Mouse (Mus musculus) R1 (cell line): Measurements from ENCODE around the gene Crisp4.

Experiments used
- DNase-seq: peaks from one replicate; pipeline ENCODE4 v3.0.0-alpha.2; 2018; ENCODE audit warnings: low read depth, low spot score

Crisp4 gene

DNA sequence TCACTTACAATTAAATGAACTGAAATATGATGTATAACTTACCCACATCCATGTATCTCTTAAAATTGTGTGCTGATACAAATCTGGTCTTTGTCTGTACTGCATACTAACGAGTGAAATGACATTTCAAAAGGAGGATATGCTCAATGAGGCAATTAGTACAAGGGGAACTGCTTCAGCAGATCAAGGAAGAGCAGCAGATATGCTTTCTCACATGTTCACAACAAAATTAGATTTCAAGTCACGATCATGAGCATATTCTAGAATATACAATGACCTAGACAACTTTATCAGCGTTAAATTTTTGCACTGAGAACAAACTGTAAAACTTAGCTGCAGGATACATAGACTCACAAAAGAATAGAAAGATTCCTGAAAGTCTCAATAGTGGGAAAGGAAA, at the start of gene Crisp4:
TSS of gene Crisp4 (minus strand) at position 101 of the 400 bp plus-strand sequence.
- DNase-seq, result no peak

GRCm38 (mm10) chr1:18191719-18192118, 46.0 kb upstream of the Crisp4 start:
- DNase-seq, result no peak

- no peak for DNase-seq
These were observed 45.3 kb upstream of the Crisp4 start for GRCm38 (mm10) chr1:18190714-18191712.

DNA sequence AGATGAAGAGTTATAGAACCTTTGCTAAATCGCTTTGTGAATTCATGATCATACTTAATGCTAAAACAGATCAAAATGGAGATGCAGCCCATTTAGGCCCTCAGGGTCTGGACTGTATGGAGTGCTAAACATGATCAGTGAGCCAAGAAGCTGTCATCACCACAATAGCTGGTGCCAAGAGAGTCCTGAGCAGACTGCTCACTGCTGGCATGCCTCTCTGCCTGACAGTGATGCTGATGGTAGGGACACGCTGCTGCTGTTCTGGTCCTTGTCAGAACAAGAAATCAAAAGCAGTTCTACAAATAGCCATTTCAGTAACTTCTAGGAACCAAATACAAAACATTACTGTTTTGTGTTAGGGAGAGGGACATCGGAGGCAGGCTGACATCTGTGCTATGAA, 35.5 kb upstream of the Crisp4 start:
- no peak for DNase-seq

DNA sequence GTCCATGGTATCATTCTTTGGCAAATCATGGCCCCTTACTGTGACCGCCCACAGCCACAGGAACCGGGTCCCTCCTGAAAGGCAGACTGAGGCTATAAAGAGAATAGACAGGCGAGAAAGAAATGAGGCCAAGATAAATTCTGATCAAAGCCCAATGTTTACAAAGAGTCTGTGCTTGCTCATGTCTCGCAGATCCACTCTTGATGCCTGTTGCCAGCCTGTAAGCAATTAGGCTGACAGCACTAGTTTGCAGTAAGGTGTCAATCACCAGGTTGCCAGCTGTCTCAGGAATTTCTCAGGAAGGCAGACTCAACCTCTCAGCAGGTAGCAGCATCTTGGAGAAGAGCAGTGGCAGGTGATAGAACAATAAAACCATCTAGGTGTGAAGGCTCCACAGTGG, 24.9 kb upstream of the Crisp4 start:
- DNase-seq, result peak; percentile 19

- no peak for DNase-seq
These were observed 22.6 kb upstream of the Crisp4 start for GRCm38 (mm10) chr1:18168261-18168660.

- no peak for DNase-seq
These were observed 13.4 kb upstream of the Crisp4 start for GRCm38 (mm10) chr1:18159082-18159481.

DNA sequence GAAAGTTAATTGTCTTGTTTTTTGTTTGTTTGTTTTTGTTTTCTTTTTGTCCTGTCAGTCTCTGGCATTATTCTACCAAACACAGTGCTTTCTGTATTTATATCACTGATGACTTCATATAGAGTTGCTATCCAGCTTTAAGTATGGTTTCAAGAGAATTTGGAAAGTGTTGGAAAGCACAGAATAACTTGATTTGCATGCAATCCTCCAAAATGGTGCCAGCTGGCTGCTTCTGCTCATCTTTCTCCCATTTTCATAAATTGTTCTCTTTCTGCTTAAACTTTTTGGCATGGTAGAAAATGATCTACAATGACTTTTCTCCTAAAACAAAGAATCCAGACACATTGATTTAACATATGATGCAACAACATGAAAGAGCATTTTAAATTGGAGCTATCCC, 2.5 kb upstream of the Crisp4 start:
- no peak for DNase-seq

GRCm38 (mm10) chr1:18131691-18132090, 14.0 kb downstream of the Crisp4 start:
- DNase-seq, result no peak

DNA sequence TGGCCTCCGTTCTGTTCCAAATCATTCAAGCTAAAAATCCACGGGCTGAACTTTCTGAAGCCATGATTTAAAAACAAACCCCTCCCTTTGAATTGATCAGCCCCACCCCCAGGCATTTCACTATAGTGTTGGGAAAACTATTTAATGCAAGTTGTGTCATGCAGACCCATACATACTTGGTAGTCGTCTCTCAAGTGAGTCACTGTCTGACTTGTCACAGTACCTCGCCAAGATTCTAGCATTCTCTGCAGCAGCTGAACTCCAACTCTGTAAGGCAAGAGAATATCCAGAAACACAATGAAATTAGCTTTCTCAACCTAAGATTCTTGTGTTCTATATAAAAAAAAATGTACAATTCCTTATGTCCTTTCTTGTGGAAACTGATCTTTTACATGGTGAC, 15.7 kb downstream of the Crisp4 start:
- DNase-seq, result no peak

- DNase-seq, result peak; percentile 65
These were observed 38.9 kb downstream of the Crisp4 start for GRCm38 (mm10) chr1:18106720-18107355.

GRCm38 (mm10) chr1:18105866-18106529, 39.7 kb downstream of the Crisp4 start:
- DNase-seq, result peak; percentile 59

- DNase-seq, result no peak
These were observed 40.5 kb downstream of the Crisp4 start for GRCm38 (mm10) chr1:18105029-18105865.
